Mouse (Mus musculus) liver, embryonic 14.5 days (tissue): ENCODE results near the gene Atxn1.

ENCODE experiments used
- CTCF ChIP-seq: IDR thresholded peaks from 2 replicates; pipeline ENCODE4 v1.5.1; 2016; ENCODE audit warnings: antibody characterized with exemption, low read depth, control low read depth
- EP300 ChIP-seq: IDR thresholded peaks from 2 replicates; pipeline ENCODE4 v1.6.1; 2016; ENCODE audit warnings: antibody characterized with exemption, low read depth

DNA sequence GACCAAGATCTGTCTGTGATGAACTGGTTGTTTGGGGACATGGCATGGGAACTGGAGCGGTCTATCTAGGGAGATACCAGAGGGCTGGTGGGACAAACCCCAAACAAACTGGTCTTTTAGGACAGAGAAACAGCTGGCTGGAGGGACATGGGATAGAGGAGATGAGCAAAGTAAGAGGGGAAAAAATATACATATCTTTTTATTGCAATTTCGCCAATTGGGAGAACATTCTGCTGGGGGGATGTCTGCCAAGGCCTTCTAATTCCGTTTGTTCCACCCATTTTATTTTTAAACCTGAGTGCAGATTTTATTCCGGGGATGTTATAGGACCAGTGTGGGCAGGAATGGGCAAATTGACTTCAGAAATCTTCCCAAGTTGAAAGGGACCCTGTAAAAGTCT is 305.0 kb downstream of the Atxn1 start:
- TF ChIP-seq EP300 (no peak), CTCF (no peak)
